Mouse (Mus musculus): ENCODE measurements around the gene 1700061G19Rik.
A peak's percentile ranks its signal among the peaks of the same experiment; 100 is the strongest.

Gene 1700061G19Rik

DNA sequence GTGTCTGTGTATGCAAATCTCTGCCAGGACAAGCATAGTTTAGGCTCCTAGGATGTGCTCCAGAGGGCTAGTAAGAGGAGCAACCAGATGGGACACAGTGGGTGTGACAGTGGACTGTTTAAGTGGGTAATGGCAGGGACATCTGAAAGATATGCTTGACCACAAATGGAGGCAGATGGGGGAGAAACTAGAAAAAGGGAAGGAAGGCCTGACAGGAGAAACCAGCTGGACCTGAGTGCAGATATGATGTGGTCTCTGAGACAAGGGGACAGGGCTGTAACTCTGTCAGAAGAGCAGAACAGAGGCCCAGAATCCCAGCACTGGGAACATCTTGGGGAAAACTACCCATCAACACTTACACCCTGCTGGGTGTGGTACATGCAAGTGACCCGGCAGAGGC, 54.3 kb downstream of the 1700061G19Rik start:
- DNase-seq: no peak

DNA sequence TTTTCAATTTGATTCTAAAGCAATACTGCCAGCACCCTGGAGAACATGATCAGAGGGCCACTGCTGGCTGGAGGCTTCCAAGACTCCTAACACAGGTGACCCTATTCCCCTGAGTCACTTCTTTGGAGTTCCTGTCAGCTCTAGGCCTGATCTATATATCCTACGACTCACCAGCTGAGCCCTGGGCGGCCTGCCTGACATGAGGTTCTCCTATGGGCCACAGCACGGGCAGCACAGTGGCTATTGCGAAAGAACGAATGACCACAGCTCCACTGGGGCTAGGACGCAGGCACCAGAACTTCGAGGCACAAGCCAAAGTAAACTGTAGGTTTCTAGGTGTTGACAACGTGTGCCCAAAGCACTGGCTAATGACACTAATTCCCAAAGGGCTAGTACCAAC, 54.7 kb downstream of the 1700061G19Rik start:
- no peak for DNase-seq

DNA sequence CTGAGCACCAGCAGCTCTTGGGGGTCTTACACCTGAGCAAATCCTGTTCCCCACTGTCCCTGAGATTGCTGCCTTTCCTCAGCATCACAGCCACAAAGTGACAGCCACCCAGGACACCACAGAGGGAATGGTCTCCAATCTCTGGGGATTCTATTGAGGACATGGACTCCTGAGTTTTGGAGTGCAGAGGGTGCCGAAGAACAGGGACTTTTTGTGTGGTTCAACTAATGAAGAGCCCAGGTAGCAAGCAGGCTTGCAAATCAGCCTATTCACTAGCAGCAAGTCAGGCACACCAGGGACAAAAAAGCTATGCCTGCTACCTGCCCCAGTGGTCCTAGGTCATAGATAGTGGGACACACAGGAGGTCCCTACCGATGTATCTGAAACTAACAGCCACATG, 58.1 kb downstream of the 1700061G19Rik start:
- DNase-seq: no peak

DNA sequence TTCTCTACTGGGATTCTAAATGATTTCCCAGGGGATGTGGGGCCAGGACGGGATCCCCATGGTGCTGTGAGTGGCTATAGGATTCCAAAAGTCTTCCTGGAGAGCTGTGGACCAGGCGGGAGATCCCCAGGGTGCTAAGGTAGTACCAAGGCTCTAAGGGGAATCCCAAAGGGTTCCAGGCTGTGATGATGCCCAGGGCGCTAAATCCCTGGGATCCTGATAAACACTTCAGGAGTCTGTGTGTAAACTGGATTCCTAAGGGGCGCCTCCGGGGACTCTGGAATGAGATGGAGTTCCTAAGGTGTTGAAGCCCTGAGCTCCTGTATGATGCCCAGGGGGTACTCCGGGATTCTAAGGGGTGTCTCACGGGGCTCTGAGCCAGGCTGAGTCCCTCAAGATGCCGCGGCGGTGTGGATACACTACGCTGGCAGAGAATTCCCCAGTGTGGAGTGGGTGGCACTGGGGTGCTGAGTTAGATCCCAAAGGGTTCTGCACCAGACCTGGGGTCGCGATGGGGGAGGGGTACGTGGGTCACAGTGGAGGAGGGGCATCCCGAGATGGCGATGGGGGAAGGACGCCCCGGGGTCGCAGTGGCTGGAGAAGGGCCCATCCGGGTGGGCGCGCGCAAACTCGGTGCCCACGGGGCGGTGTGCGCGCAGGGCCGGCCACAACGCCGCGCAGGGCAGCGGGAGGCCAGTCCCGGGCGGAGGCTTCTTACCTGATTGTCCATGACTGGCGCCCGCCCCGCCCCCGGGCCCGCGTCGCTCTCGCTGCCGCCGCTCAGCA, 59.5 kb downstream of the 1700061G19Rik start:
- DNase-seq: peak; percentile 70

DNA sequence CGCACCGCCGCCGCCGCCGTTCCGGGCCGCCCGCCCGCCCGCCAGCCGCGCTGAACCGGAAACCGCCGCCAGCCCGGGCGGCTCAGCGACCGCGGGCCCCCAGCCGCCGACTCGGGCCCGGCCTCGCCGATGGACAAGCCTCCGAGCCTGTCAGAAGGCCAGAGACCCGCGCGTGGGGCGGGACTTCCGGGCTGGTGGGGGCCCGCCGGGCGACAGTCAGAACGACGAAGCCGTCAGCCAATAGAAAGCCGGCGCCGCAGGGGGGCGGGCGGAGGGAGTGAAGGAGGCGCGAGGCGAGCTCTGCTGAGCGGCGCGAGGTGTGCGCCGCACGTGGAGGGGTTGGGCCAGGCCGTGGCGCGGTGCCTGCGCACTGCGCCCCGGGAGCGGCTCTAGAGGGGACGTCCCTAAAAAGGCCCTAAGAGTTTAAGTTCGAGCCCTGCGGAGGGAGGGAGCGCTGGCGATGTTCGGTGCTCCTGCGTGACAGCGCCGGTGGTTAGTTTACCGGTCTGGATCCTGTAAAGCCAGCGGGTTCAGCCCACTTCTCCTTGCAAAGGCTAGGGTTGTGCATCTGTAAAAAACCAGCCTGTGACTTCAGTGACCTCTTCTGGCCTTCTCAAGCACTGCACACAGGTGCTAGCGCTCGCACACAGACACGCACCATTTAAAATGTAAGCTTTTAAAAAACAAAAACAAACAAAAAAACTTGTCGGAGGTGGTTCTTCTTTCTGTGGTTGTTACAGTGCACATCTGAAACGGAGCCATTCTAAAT, 60.3 kb downstream of the 1700061G19Rik start, which contains the start of gene Mllt1:
Gene Mllt1, minus strand, starts transcription at position 53 of the 769 bp plus-strand sequence.
- peak; percentile 98 for DNase-seq

DNA sequence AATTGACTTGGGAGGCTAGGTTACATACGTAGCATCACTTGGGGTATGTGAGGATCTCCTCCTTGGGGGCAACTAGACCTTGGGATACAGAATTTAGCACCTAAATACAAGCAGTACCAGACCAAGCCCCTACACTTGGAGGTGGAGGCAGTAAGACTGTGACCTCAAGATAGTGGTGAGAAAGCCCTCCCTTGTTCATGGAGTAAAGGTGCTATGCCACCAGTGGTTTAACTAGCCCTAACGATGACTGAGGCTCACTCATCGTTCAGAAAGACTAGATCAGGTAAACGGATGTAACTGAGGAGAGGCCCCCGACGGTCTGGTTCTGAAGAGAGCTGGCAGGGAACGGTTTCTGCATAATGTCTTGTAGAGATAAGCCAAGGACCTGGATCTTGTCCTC, 61.5 kb downstream of the 1700061G19Rik start:
- DNase-seq: no peak

Measured in cerebellum, adult 9-10 months (tissue).